Mouse (Mus musculus): ENCODE results near the gene Abca7. TPM values are rescaled to one million over a fixed set of nuclear protein-coding genes. Genes with fewer than 3 reads are reported as not detected.

Gene Abca7
- polyA plus RNA-seq, 1 experiment from 2014 or later: 2.9 TPM

DNA sequence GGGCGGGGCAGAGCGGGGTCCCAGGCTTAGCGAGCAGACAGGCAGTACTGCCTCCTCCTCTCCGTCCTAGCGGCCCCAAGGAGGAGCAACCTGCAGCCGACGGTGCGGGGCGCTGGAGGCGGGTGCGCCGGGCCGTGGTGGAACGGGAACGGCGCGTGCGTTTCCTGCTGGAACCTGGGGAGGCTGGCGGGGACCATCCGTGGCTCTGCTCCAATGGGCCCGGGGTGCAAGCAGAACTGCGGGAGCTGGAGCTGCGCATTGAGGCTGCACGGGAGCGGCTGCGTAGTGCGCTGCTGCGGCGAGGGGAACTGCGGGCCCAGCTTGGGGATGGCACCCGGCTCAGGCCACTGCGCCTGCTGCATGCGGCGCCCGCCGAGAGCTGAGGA lies 19.6 kb upstream of the Abca7 start:
- DNase-seq (ENCODE audit: extremely low spot score, low spot score): no peak
- Histone ChIP-seq H3K27ac (no peak overlapping the region), H3K9me3 (peaks cover 10% of the 10 kb centered on the region; the same call in 1 of the 2 replicates), H3K4me1 (peaks cover 15% of the 10 kb centered on the region), H3K36me3 (replicated peaks) (peaks cover 83% of the 10 kb centered on the region), H3K4me3 (no peak overlapping the region; the same call in 1 of the 2 replicates), H3K27me3 (ENCODE audit: poor library complexity, severe bottlenecking) (peaks cover 44% of the 10 kb centered on the region)
- WGBS: 76% methylated on average over 36 of the region's 36 CpGs

DNA sequence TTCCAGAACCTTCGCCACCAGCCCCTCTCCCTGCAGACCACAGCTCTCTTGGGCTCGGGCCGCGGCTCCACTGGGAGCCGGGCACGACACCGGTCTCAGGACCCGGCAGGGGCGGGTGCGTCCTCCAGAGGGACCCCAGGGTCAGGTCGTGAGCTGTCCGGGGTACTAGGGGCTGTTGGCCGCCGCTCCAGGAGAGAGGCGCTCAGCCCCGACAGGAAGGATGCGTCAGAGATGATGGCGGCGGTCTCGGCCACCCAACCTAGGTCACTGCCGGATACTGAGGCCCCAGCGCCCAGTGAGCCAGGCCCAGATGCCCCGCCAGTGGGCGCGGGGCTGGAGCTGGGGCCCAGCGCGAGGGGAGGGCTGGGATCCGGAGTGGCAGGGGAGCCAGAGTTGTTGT lies 19.0 kb upstream of the Abca7 start:
- peaks cover 85% of the 10 kb centered on the region for H3K36me3 ChIP-seq (replicated peaks)
- H3K4me1 ChIP-seq: peaks cover 16% of the 10 kb centered on the region
- H3K4me3 ChIP-seq: no peak overlapping the region; the same call in 1 of the 2 replicates
- H3K9me3 ChIP-seq: peaks cover 10% of the 10 kb centered on the region; the same call in 1 of the 2 replicates
- H3K27me3 ChIP-seq (ENCODE audit: poor library complexity, severe bottlenecking): peaks cover 38% of the 10 kb centered on the region
- WGBS: 79% methylated on average over 28 of the region's 28 CpGs
- H3K27ac ChIP-seq: no peak overlapping the region
- no peak for DNase-seq (ENCODE audit: extremely low spot score, low spot score)

DNA sequence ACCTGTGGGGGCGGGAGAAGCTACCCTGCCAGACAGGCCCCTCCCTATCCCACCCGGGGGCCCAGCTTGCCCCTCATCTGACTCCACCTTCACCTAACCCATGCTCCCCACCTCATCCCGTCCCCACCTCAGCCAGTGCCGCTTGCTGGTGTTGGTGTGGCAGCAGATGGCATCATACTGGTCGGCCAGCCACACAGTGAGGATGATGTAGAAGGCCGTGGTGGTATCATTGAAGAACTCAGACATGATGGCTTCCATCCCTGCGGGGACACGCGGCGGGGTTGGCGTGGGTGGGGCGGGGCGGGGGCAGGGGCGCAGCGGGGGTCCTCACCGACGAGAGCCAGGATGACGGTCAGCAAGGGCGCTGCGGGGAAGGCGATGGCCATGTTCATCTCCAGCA lies 18.2 kb upstream of the Abca7 start:
- DNase-seq (ENCODE audit: extremely low spot score, low spot score): no peak
- Histone ChIP-seq H3K4me3 (0 out of 2 replicates have a peak overlapping the region, but pooled peaks have one; percentile 2), H3K27ac (no peak overlapping the region), H3K4me1 (peaks cover 21% of the 10 kb centered on the region), H3K36me3 (replicated peaks) (peaks cover 90% of the 10 kb centered on the region), H3K9me3 (peaks cover 10% of the 10 kb centered on the region; the same call in 1 of the 2 replicates), H3K27me3 (ENCODE audit: poor library complexity, severe bottlenecking) (peaks cover 30% of the 10 kb centered on the region)
- 96% methylated on average over 21 of the region's 21 CpGs for WGBS

DNA sequence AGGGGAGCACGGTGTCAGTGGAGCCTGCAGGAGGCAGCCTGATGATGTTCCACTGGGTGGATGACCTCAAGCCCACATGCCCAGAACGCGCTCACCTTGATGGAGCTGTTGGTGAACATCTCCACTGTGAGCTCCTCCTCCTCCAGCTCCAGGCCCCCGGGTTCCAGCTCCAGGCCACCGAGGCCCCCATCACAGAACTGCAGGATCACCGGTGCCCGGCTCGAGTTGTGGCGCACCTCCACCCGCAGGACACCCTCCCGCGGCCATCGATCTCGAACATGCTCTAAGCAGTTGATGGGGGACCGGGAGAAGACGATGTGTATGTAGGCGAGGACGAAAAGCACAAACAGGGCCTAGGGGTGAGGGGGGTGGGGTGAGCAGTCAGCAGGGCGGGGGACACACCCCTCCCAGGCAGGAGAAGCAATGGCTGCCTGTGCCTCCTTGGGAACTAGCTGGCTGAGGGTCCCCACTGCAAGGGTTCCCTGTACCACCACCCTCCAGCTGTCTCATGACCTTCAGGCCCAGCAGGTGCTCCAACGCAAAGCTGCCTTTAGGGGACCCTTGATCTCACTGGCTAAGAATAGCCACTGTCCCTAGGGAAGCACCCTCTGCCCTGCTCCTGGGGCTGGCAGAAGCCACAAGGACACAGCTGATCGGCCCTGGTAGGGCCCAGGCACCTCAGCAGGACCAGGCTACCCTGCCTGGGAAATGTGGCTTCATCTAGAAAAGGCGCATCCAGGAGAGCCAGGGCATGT lies 16.7 kb upstream of the Abca7 start:
- no peak for DNase-seq (ENCODE audit: extremely low spot score, low spot score)
- H3K4me3 ChIP-seq: 0 out of 2 replicates have a peak overlapping the region, but pooled peaks have one; percentile 0
- H3K27me3 ChIP-seq (ENCODE audit: poor library complexity, severe bottlenecking): peaks cover 20% of the 10 kb centered on the region
- H3K27ac ChIP-seq: no peak overlapping the region
- H3K9me3 ChIP-seq: peaks cover 10% of the 10 kb centered on the region; the same call in 1 of the 2 replicates
- peaks cover 32% of the 10 kb centered on the region for H3K4me1 ChIP-seq
- whole genome bisulfite sequencing: 95% methylated on average over 22 of the region's 22 CpGs
- H3K36me3 ChIP-seq (replicated peaks): peaks cover 79% of the 10 kb centered on the region

DNA sequence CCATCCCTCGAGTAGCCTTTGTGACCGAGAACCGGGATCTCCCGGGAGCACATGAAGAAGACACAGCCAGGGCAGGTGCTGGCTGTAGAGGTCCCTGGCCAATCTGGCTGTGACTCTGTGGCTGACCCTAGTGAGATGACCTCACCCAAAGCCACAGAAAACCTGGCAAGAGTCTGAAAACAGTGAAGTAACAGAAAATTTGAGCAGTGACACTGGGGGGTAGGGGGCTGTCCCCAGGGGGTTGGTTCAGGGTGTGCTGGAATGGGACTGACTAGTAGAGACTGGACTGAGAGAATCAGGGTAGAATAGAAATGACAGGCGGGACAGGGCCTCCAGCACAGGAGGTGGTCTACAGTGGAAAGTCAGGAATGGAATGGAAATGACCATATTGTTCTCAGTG lies 13.1 kb upstream of the Abca7 start:
- peak overlapping the region; percentile 80 for H3K4me3 ChIP-seq
- H3K27me3 ChIP-seq (ENCODE audit: poor library complexity, severe bottlenecking): peaks cover 24% of the 10 kb centered on the region
- DNase-seq (ENCODE audit: extremely low spot score, low spot score): no peak
- H3K9me3 ChIP-seq: no peaks in the 10 kb centered on the region
- H3K36me3 ChIP-seq (replicated peaks): peaks cover 43% of the 10 kb centered on the region
- peaks cover 60% of the 10 kb centered on the region for H3K4me1 ChIP-seq
- 85% methylated on average over 5 of the region's 5 CpGs for WGBS
- H3K27ac ChIP-seq: peak overlapping the region; percentile 92

DNA sequence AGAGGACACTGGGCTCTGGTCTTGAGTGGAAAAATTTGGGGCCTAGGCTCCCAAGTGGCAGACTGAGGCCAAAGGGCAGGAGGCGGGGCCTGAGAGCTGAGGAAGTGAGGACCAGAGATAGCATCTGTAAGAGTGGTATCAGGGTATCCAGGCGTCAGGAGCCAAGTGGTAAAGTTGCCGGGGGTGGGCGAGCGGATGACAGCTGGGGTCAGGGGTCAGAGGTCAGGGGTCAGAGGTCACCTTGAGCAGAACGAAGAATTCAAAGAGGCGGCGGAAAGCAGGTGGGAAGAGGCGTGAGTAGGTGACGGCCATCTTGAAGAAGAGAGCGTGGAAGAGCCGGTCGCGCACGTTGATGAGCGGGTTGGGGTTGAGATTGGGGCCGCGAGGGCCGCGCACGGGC lies 12.6 kb upstream of the Abca7 start:
- H3K27ac ChIP-seq: peak overlapping the region; percentile 92
- no peaks in the 10 kb centered on the region for H3K9me3 ChIP-seq
- 2% methylated on average over 21 of the region's 21 CpGs for WGBS
- H3K4me3 ChIP-seq: peak overlapping the region; percentile 80
- peak; percentile 66 for DNase-seq (ENCODE audit: extremely low spot score, low spot score)
- peaks cover 38% of the 10 kb centered on the region for H3K36me3 ChIP-seq (replicated peaks)
- H3K27me3 ChIP-seq (ENCODE audit: poor library complexity, severe bottlenecking): peaks cover 26% of the 10 kb centered on the region
- H3K4me1 ChIP-seq: peaks cover 63% of the 10 kb centered on the region

DNA sequence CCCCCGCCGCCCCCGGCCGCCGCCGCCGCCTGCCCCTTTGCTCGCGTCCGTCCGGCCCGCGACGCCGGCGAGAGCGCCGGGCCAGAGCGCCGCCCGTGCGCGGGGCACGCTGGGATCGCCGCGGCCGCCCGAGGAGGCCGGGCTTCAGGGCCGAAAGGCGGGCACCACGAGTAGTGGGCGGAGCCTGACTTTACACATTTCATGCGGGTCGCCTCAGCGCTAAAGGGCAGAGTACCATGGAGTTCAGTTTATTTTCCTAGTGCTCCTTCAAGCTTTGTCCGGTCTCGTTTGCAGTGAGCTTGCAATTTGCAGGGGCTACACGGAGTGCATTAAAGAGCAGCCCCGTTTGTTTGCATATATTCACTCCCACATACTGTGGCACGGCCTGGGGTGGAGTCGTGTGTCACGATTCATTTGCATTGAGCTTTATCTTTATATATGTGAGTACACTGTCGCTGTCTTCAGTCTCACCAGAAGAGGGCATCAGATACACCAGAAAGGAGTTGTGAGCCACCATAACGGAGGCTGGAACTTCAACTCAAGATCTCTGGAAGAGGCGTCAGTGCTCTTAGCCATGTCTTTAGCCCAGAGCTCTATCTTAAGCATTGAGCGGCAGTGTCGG lies 12.0 kb upstream of the Abca7 start, which contains the start of gene Tmem259:
Gene Tmem259 (minus strand): TSS at position 136 of the 622 bp plus-strand sequence.
- WGBS: under 1% methylated on average over 49 of the region's 49 CpGs
- Histone ChIP-seq H3K4me1 (peaks cover 68% of the 10 kb centered on the region), H3K4me3 (peak within 1 kb of the TSS; percentile 80), H3K36me3 (replicated peaks) (peaks cover 32% of the 10 kb centered on the region), H3K27ac (peak within 1 kb of the TSS; percentile 92), H3K9me3 (no peaks in the 10 kb centered on the region), H3K27me3 (ENCODE audit: poor library complexity, severe bottlenecking) (peaks cover 32% of the 10 kb centered on the region)
- peak; percentile 83 for DNase-seq (ENCODE audit: extremely low spot score, low spot score)

DNA sequence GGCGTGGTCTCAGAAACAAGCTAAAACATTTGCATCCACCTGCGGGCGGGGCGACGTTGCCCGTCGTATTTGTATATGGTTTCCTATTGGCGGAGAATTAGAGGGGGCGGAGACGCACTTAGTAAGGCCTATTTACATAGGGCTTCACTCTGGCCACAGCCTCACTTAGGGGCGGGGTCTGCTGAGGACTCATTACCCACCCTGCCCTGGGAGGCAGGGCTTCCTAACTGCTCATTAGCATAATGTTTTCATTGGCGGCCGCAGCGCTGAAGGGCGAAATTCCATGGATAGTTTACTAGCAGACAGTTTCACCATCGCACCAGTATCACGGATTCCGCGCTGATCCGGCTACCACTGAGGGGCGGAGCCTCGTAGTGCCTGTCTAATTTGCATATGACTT lies 11.4 kb upstream of the Abca7 start:
- WGBS: under 1% methylated on average over 22 of the region's 22 CpGs
- Histone ChIP-seq H3K36me3 (replicated peaks) (peaks cover 26% of the 10 kb centered on the region), H3K9me3 (no peaks in the 10 kb centered on the region), H3K27me3 (ENCODE audit: poor library complexity, severe bottlenecking) (peaks cover 38% of the 10 kb centered on the region), H3K4me1 (peaks cover 73% of the 10 kb centered on the region), H3K4me3 (peak overlapping the region; percentile 80), H3K27ac (peak overlapping the region; percentile 92)
- peak; percentile 95 for DNase-seq (ENCODE audit: extremely low spot score, low spot score)

DNA sequence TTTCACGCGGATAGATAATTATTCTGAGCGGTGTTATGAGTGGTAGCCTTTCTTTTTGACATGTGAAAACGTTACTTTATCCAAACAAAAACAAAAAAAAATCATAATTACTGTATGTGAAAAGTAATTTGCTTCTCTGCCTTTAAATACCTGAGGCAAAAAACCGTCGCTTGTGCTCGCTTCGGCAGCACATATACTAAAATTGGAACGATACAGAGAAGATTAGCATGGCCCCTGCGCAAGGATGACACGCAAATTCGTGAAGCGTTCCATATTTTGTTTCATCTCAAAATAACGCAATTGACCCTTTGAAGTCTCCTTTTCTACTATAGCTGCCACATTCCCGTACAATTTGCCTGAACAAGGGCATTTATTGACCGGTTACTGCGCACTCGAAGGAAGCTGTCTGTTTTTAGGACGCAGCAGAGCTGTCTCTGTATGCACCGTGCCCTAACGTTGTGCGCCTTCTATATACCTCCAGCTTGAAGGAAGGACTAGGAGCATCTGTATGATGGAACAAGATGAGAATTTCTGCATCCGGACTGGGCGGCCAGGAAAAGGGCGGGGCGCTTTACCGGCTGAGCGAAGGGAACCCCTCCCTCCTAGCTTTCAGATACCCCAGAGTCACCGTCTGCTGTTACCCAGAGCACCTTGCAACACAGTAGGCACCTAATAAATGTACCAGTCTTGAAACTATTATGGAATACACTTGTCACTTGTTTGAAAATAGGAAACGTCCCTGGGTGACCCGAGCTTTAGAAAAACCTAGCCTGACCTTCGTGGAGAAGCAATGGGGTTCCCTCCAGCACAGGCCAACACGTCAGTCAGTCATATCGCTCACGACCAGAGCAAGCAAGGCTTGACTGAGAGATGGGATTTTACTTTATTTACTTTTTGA lies 10.7 kb upstream of the Abca7 start:
- DNase-seq (ENCODE audit: extremely low spot score, low spot score): peak; percentile 59
- Histone ChIP-seq H3K36me3 (replicated peaks) (peaks cover 19% of the 10 kb centered on the region), H3K4me3 (peak overlapping the region; percentile 80), H3K9me3 (no peaks in the 10 kb centered on the region), H3K27ac (peak overlapping the region; percentile 92), H3K4me1 (peaks cover 77% of the 10 kb centered on the region), H3K27me3 (ENCODE audit: poor library complexity, severe bottlenecking) (peaks cover 45% of the 10 kb centered on the region)
- 5% methylated on average over 35 of the region's 35 CpGs for WGBS

DNA sequence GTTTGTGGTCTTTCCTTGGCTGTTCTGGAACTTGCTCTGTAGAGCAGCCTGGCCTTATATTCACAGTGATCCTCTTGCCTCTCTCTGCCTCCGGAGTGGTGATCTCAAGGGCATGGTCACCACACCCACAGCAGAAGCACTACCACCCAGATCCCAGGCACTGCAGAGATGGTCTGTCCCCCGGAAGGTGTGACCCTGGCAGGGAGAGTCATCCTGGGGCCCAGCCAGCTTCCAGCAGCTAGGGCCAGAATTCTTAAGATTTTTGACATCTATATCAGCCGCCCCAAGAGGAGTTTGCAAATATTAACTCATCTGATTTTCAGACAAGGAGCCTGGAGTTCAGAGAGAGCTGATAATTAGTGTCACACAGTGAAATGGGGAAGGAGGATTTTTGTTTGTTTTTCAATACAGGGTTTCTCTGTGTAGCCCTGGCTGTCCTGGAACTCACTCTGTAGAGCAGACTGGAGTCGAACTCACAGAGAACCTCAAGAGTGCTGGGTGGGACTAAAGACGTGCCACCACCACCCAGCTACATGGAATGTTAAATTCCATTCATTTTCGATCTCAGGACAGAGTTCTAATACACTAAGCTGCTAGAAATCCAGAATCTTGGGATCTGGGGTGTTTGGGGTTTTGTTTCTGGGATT lies 9.9 kb upstream of the Abca7 start:
- no peak for DNase-seq (ENCODE audit: extremely low spot score, low spot score)
- WGBS: 51% methylated on average over 6 of the region's 6 CpGs
- Histone ChIP-seq H3K4me3 (peak overlapping the region; percentile 80), H3K36me3 (replicated peaks) (peaks cover 19% of the 10 kb centered on the region), H3K9me3 (peaks cover 7% of the 10 kb centered on the region; the same call in 1 of the 2 replicates), H3K4me1 (peaks cover 74% of the 10 kb centered on the region), H3K27ac (peak overlapping the region; percentile 92; the same call in 1 of the 2 replicates), H3K27me3 (ENCODE audit: poor library complexity, severe bottlenecking) (peaks cover 53% of the 10 kb centered on the region)

DNA sequence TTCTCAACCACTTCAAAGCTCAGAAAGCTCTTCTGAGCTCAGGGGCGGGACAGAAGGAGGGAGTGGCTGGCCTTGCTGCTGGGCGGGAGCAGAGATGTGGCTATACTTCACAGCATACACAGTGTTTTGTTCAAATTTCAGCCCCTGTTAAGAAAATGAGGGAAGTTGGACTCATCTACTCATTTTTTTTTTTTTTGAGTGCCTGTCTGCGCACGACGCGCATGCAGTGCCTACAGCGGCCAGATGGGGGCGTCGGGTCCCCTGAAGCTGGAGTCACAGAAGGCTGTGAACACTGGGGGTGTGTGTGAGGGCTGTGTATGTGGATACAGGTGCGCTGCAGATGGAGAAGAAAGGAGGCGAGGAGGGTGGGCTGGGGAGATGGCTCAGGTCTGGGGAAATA lies 9.3 kb upstream of the Abca7 start:
- Histone ChIP-seq H3K9me3 (peaks cover 12% of the 10 kb centered on the region; the same call in 1 of the 2 replicates), H3K36me3 (replicated peaks) (peaks cover 19% of the 10 kb centered on the region), H3K4me1 (peaks cover 69% of the 10 kb centered on the region), H3K27me3 (ENCODE audit: poor library complexity, severe bottlenecking) (peaks cover 53% of the 10 kb centered on the region), H3K27ac (peak overlapping the region; percentile 87), H3K4me3 (peak overlapping the region; percentile 80)
- 6% methylated on average over 11 of the region's 11 CpGs for WGBS
- DNase-seq (ENCODE audit: extremely low spot score, low spot score): peak; percentile 79

Measured in forebrain, embryonic 10.5 days (tissue).